Mouse (Mus musculus) midbrain, embryonic 11.5 days (tissue): ENCODE measurements around the gene Tekt4. TPM values are rescaled to one million over a fixed set of nuclear protein-coding genes. Genes with fewer than 3 reads are reported as not detected.

Experiments used
- ATAC-seq: fragments of 200-750 bp; cut with Nextera tagmentation; 2 replicates; pipeline ENCODE4 v1.8.0; 2017; ENCODE audit warnings: moderate TSS enrichment, moderate library complexity; ENCODE audit not compliant: low FRiP score
- DNase-seq: peaks from one replicate; pipeline ENCODE4 v3.0.0; 2015; ENCODE audit warnings: low spot score; ENCODE audit errors: missing footprints
- H3K27ac ChIP-seq: fragments of 300-500 bp; sonication (generic); 2 replicates; pipeline ENCODE4 v1.5.1; 2014; ENCODE audit warnings: low read depth, low read length
- H3K27me3 ChIP-seq: fragments of 300-500 bp; sonication (generic); 2 replicates; pipeline ENCODE4 v1.6.1; 2014; ENCODE audit warnings: mild to moderate bottlenecking, low read length, moderate library complexity, mixed read lengths; ENCODE audit not compliant: control insufficient read depth, insufficient read depth
- H3K36me3 ChIP-seq: fragments of 300-500 bp; sonication (generic); 2 replicates; pipeline ENCODE4 v1.6.1; 2014; ENCODE audit warnings: mild to moderate bottlenecking, low read length, moderate library complexity, mixed read lengths; ENCODE audit not compliant: control insufficient read depth, insufficient read depth
- H3K4me1 ChIP-seq: fragments of 300-500 bp; sonication (generic); 2 replicates; pipeline ENCODE4 v1.6.1; 2014; ENCODE audit warnings: low read length; ENCODE audit not compliant: control insufficient read depth, insufficient read depth
- H3K4me2 ChIP-seq: fragments of 300-500 bp; sonication (generic); 2 replicates; pipeline ENCODE4 v1.6.1; 2014; ENCODE audit warnings: mild to moderate bottlenecking, moderate library complexity
- H3K4me3 ChIP-seq: fragments of 300-500 bp; sonication (generic); 2 replicates; pipeline ENCODE4 v1.5.1; 2014; ENCODE audit warnings: low read depth, low read length
- H3K9ac ChIP-seq: fragments of 300-500 bp; sonication (generic); 2 replicates; pipeline ENCODE4 v1.6.1; 2014; ENCODE audit warnings: low read length
- H3K9me3 ChIP-seq: fragments of 300-500 bp; sonication (generic); 2 replicates; pipeline ENCODE4 v1.6.1; 2016; ENCODE audit warnings: low read length; ENCODE audit not compliant: control insufficient read depth
- WGBS: fragments of 180-500 bp; shearing (Covaris S2); extraction: QIAGEN DNeasy Blood & Tissue Kit; methylation state at CpG from one replicate; pipeline ENCODE4 v1.1.7; 2014; 5-methylcytosine and 5-hydroxymethylcytosine counted together
- polyA plus RNA-seq: library from polyadenylated mRNA; unstranded; fragments of >200 nt; fragmentation: Nextera tagmentation; extraction: Ambion mirVana; gene quantifications from 2 replicates; pipeline ENCODE4 v1.2.1, GENCODE M21; 2014

Gene Tekt4
- polyA plus RNA-seq, 1 experiment from 2014 or later: 0.12 TPM

- peak; percentile 31 for DNase-seq
- Histone ChIP-seq H3K27me3 (no peaks in the 10 kb centered on the region), H3K27ac (no peak overlapping the region), H3K9me3 (no peaks in the 10 kb centered on the region), H3K4me3 (no peak overlapping the region), H3K9ac (no peak overlapping the region; the same call in 1 of the 2 replicates), H3K4me2 (no peak overlapping the region), H3K4me1 (no peaks in the 10 kb centered on the region; the same call in 1 of the 2 replicates), H3K36me3 (no peaks in the 10 kb centered on the region)
- 79% methylated on average over 3 of the region's 3 CpGs for WGBS
- ATAC-seq: no peak
These were observed 11.5 kb upstream of the Tekt4 start for GRCm38 (mm10) chr17:25442889-25443288.

- Histone ChIP-seq H3K27me3 (no peaks in the 10 kb centered on the region), H3K4me2 (no peak overlapping the region), H3K27ac (no peak overlapping the region), H3K9ac (no peak overlapping the region), H3K36me3 (no peaks in the 10 kb centered on the region), H3K9me3 (no peaks in the 10 kb centered on the region), H3K4me3 (no peak overlapping the region), H3K4me1 (no peaks in the 10 kb centered on the region; the same call in 1 of the 2 replicates)
- 71% methylated on average over 4 of the region's 4 CpGs for WGBS
- DNase-seq: no peak
- no peak for ATAC-seq
These were observed 9.3 kb upstream of the Tekt4 start for GRCm38 (mm10) chr17:25445074-25445473.

GRCm38 (mm10) chr17:25445841-25446240 is 8.6 kb upstream of the Tekt4 start:
- no peak overlapping the region for H3K4me3 ChIP-seq

GRCm38 (mm10) chr17:25447865-25448264 is 6.5 kb upstream of the Tekt4 start:
- H3K27me3 ChIP-seq: no peaks in the 10 kb centered on the region
- H3K4me2 ChIP-seq: no peak overlapping the region
- H3K9me3 ChIP-seq: no peaks in the 10 kb centered on the region
- no peaks in the 10 kb centered on the region; the same call in 1 of the 2 replicates for H3K4me1 ChIP-seq
- DNase-seq: no peak
- H3K36me3 ChIP-seq: no peaks in the 10 kb centered on the region
- H3K4me3 ChIP-seq: no peak overlapping the region
- no peak overlapping the region for H3K27ac ChIP-seq
- ATAC-seq: no peak
- no peak overlapping the region for H3K9ac ChIP-seq
- WGBS: 83% methylated on average over 12 of the region's 12 CpGs

More at GRCm38 (mm10) chr17:25445841-25446240, 8.6 kb upstream of the Tekt4 start:
- ATAC-seq: no peak
- no peaks in the 10 kb centered on the region for H3K27me3 ChIP-seq
- no peak overlapping the region for H3K9ac ChIP-seq
- DNase-seq: no peak
- H3K4me2 ChIP-seq: no peak overlapping the region
- H3K9me3 ChIP-seq: no peaks in the 10 kb centered on the region
- WGBS: 88% methylated on average over 3 of the region's 3 CpGs
- no peaks in the 10 kb centered on the region for H3K36me3 ChIP-seq
- no peaks in the 10 kb centered on the region; the same call in 1 of the 2 replicates for H3K4me1 ChIP-seq
- no peak overlapping the region for H3K27ac ChIP-seq

- Histone ChIP-seq H3K4me2 (no peak overlapping the region), H3K27ac (no peak overlapping the region), H3K4me3 (no peak overlapping the region), H3K27me3 (no peaks in the 10 kb centered on the region), H3K9ac (no peak overlapping the region), H3K9me3 (no peaks in the 10 kb centered on the region), H3K4me1 (no peaks in the 10 kb centered on the region), H3K36me3 (no peaks in the 10 kb centered on the region)
- WGBS: 75% methylated on average over 4 of the region's 4 CpGs
- ATAC-seq (no peak), DNase-seq (no peak)
These were observed 4.1 kb upstream of the Tekt4 start for GRCm38 (mm10) chr17:25450329-25450728.

- WGBS: 86% methylated on average over 5 of the region's 5 CpGs
These were observed 2.0 kb upstream of the Tekt4 start for GRCm38 (mm10) chr17:25452246-25452965.

GRCm38 (mm10) chr17:25456540-25456939 is 2.1 kb downstream of the Tekt4 start:
- DNase-seq: no peak

More at GRCm38 (mm10) chr17:25452246-25452965, 2.0 kb upstream of the Tekt4 start:
- Histone ChIP-seq H3K4me2 (no peak overlapping the region), H3K9me3 (no peaks in the 10 kb centered on the region), H3K36me3 (no peaks in the 10 kb centered on the region), H3K27me3 (no peaks in the 10 kb centered on the region), H3K9ac (no peak overlapping the region), H3K27ac (no peak overlapping the region), H3K4me1 (no peaks in the 10 kb centered on the region), H3K4me3 (no peak overlapping the region)
- no peak for ATAC-seq
- no peak for DNase-seq

GRCm38 (mm10) chr17:25462236-25462875 is 7.9 kb downstream of the Tekt4 start:
- H3K27me3 ChIP-seq: no peaks in the 10 kb centered on the region
- H3K4me3 ChIP-seq: no peak overlapping the region
- H3K9ac ChIP-seq: peak overlapping the region; percentile 33; the same call in 1 of the 2 replicates
- 38% methylated on average over 9 of the region's 9 CpGs for WGBS
- H3K4me2 ChIP-seq: no peak overlapping the region
- ATAC-seq (peak; percentile 52; the same call in 1 of the 2 replicates), DNase-seq (no peak)
- no peak overlapping the region for H3K27ac ChIP-seq
- no peaks in the 10 kb centered on the region for H3K9me3 ChIP-seq
- H3K4me1 ChIP-seq: peaks cover 7% of the 10 kb centered on the region
- no peaks in the 10 kb centered on the region for H3K36me3 ChIP-seq

More at GRCm38 (mm10) chr17:25456540-25456939, 2.1 kb downstream of the Tekt4 start:
- Histone ChIP-seq H3K27me3 (no peaks in the 10 kb centered on the region), H3K27ac (no peak overlapping the region), H3K9me3 (no peaks in the 10 kb centered on the region), H3K4me2 (no peak overlapping the region), H3K4me1 (no peaks in the 10 kb centered on the region), H3K9ac (peak overlapping the region; percentile 18; the same call in 1 of the 2 replicates), H3K36me3 (no peaks in the 10 kb centered on the region), H3K4me3 (no peak overlapping the region)
- WGBS: 56% methylated on average over 8 of the region's 8 CpGs
- ATAC-seq: no peak

GRCm38 (mm10) chr17:25463326-25463945 is 9.0 kb downstream of the Tekt4 start:
- no peaks in the 10 kb centered on the region for H3K36me3 ChIP-seq
- ATAC-seq (no peak), DNase-seq (no peak)
- H3K27ac ChIP-seq: no peak overlapping the region
- 60% methylated on average over 4 of the region's 4 CpGs for WGBS
- peaks cover 7% of the 10 kb centered on the region for H3K4me1 ChIP-seq
- H3K4me3 ChIP-seq: no peak overlapping the region
- no peak overlapping the region for H3K4me2 ChIP-seq
- H3K27me3 ChIP-seq: no peaks in the 10 kb centered on the region
- H3K9ac ChIP-seq: no peak overlapping the region; the same call in 1 of the 2 replicates
- H3K9me3 ChIP-seq: no peaks in the 10 kb centered on the region
